Mouse (Mus musculus) left cerebral cortex, postnatal 4 days (tissue): ENCODE measurements at regions not wholly inside any gene's neighbourhood (a gene's known extent, or its start where the extent isn't known, plus 50 kb on each side); places are given as distances from the start of the nearest gene placed in this dataset.

Experiments used
- DNase-seq: peaks from one replicate; pipeline ENCODE4 v3.0.0-alpha.2; 2022
- intact Hi-C: fragments of 180-260 bp; cut with DNase I; formaldehyde crosslinking; loops from one replicate; pipeline ENCODE4 v1.15.1; 2025

GRCm38 (mm10) chr1:43247609-43248008 is 50.8 kb upstream of the Fhl2 start:
- intact Hi-C loops = no loop called here
- DNase-seq = no peak

GRCm38 (mm10) chr1:43250281-43250680 is 53.5 kb upstream of the Fhl2 start:
- intact Hi-C loops = no loop called here
- DNase-seq = peak; percentile 63

GRCm38 (mm10) chr1:43251356-43251755 is 54.6 kb upstream of the Fhl2 start:
- intact Hi-C loops = no loop called here
- no peak for DNase-seq

- intact Hi-C loops = no loop called here
- no peak for DNase-seq
These were observed 57.3 kb upstream of the Fhl2 start for GRCm38 (mm10) chr1:43254129-43254528.

GRCm38 (mm10) chr1:43256078-43256477 is 59.3 kb upstream of the Fhl2 start:
- intact Hi-C loops = no loop called here
- no peak for DNase-seq

GRCm38 (mm10) chr1:43257909-43258308 is 61.1 kb upstream of the Fhl2 start:
- intact Hi-C loops = no loop called here
- DNase-seq = no peak

GRCm38 (mm10) chr1:43259841-43260240 is 63.1 kb upstream of the Fhl2 start:
- DNase-seq = peak; percentile 8
- intact Hi-C loops = loop anchor here (10.0 kb wide), 1 partner anchor 345 kb away; no protein-coding TSS in a partner anchor

- no peak for DNase-seq
- intact Hi-C loops = loop anchor here (10.0 kb wide), 1 partner anchor 346 kb away; no protein-coding TSS in a partner anchor
These were observed 63.7 kb upstream of the Fhl2 start for GRCm38 (mm10) chr1:43260491-43260890.

- DNase-seq = peak; percentile 57
- intact Hi-C loops = loop anchor here (10.0 kb wide), 1 partner anchor 350 kb away; no protein-coding TSS in a partner anchor
These were observed 67.7 kb upstream of the Fhl2 start for GRCm38 (mm10) chr1:43264407-43264889.

- no peak for DNase-seq
- intact Hi-C loops = loop anchor here (10.0 kb wide), 1 partner anchor 351 kb away; no protein-coding TSS in a partner anchor
These were observed 69.1 kb upstream of the Fhl2 start for GRCm38 (mm10) chr1:43265699-43266455.

- intact Hi-C loops = loop anchor here (10.0 kb wide), 1 partner anchor 355 kb away; no protein-coding TSS in a partner anchor
- DNase-seq = no peak
These were observed 72.9 kb upstream of the Fhl2 start for GRCm38 (mm10) chr1:43269685-43270084.

GRCm38 (mm10) chr1:43273236-43273868 is 76.6 kb upstream of the Fhl2 start:
- DNase-seq = no peak
- intact Hi-C loops = no loop called here

GRCm38 (mm10) chr1:43291736-43292135 is 95.0 kb upstream of the Fhl2 start:
- intact Hi-C loops = loop anchor here (2.0 kb wide), 1 partner anchor 447 kb away; no protein-coding TSS in a partner anchor
- no peak for DNase-seq

- DNase-seq = no peak
- intact Hi-C loops = loop anchor here (2.0 kb wide), 1 partner anchor 446 kb away; no protein-coding TSS in a partner anchor
These were observed 95.8 kb upstream of the Fhl2 start for GRCm38 (mm10) chr1:43292561-43292960.

GRCm38 (mm10) chr1:43294221-43295012 is 97.6 kb upstream of the Fhl2 start:
- DNase-seq = no peak
- intact Hi-C loops = no loop called here

GRCm38 (mm10) chr1:43297579-43297978 is 100.8 kb upstream of the Fhl2 start:
- intact Hi-C loops = no loop called here
- DNase-seq = no peak

GRCm38 (mm10) chr1:43298746-43299145 is 102.0 kb upstream of the Fhl2 start:
- no peak for DNase-seq

GRCm38 (mm10) chr1:43299490-43300302 is 102.9 kb upstream of the Fhl2 start:
- intact Hi-C loops = loop anchor here (5.0 kb wide), 1 partner anchor 148 kb away; no protein-coding TSS in a partner anchor
- no peak for DNase-seq

More at GRCm38 (mm10) chr1:43298746-43299145, 102.0 kb upstream of the Fhl2 start:
- intact Hi-C loops = no loop called here

GRCm38 (mm10) chr1:43300676-43301075 is 103.9 kb upstream of the Fhl2 start:
- no peak for DNase-seq
- intact Hi-C loops = loop anchor here (5.0 kb wide), 1 partner anchor 147 kb away; no protein-coding TSS in a partner anchor
